Mouse (Mus musculus) ovary, adult 18-20 months (tissue): ENCODE measurements at regions not wholly inside any gene's neighbourhood (a gene's known extent, or its start where the extent isn't known, plus 50 kb on each side); places are given as distances from the start of the nearest gene placed in this dataset.
A peak's percentile ranks its signal among the peaks of the same experiment; 100 is the strongest.

ENCODE experiments used
- DNase-seq: peaks from one replicate; pipeline ENCODE4 v3.0.0; 2022; ENCODE audit warnings: low spot score, mixed read lengths

DNA sequence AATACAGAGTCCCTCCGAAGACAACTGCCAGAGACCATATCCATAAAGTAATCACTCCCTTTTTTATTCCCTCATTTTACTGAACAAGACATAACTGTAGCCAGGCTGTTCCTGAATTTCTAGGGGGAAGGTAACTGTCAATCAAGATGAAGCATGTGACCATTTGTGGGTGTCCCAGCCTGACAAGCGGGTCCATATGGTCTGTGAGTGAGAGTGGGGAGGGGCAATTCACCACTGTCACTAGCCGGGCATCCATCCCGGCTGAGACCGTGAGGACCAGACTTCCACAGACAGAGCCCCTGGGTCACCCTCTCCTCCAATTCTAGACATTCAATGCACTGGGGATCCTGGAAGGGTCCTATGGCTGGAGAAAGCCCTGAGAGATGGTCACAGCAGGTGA lies 54.6 kb downstream of the Gm11733 start:
- no peak for DNase-seq

DNA sequence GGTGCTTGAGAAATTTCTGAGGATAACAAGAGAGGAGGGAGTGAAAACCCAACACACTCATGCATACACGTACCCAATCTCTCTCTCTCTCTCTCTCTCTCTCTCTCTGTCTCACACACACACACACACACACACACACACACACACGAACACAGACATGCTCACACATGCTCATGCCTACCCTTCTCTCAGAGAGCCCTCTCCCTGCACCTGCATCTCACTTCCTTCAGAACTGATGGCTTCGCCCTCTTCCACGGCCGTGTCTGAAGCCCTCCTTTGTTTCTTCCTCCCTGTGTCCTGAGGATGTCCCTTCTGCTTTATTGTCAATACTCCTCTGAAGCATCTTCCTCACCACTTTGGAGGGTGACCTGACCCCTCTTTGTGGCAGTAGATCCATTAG lies 56.4 kb downstream of the Gm11733 start:
- no peak for DNase-seq

DNA sequence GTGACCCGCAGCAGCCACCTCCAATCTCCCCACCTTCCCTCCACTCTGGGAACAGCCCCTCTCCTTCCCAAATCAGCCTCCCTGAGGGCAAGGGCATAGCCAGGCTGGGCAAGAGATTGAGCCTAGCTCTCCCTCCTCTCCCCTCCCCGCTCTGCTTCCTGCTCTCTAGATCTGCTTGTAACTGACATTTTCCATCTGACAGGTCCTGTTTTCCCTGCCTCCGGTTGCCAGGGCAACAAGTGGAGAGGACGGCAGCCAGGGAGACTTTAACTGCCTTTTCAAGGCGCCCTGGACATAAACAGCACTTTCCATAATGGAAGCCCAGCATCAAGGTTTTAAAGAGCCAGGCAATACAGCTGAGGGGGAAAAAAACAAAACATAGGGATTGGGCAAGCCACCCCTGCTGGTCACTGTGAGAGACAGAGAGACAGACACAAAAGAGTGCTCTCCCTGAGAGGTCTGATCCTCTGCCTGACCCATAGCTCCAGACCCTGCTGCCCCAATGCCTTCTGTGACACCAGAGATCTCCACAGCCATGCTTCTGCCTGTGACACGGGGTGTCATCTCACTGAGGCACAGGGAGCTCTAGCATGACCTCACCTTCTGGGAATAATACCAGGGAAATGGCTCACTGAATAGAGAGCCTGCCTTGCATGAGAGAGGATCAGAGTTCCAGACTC lies 57.2 kb downstream of the Gm11733 start:
- no peak for DNase-seq

DNA sequence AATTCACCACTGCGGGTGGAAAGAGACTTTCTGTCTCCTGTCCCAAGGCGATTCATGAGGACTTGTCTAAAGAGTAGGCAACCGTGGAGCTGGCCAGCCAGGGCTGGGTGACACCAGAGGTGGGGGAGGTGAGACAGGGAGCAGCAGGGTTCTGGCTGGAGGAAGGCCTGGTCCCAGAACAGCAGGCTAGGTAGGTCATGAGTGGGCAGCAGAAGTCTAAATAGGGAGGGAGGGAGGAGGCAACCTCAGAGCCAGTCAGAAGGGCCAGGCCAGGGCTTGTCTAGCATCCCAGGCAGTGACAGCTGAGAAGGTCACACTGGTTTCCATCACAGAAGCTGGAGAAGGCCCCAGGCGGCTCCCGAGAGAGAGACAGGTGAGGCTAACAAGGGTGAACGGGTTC lies 59.0 kb downstream of the Gm11733 start:
- no peak for DNase-seq

DNA sequence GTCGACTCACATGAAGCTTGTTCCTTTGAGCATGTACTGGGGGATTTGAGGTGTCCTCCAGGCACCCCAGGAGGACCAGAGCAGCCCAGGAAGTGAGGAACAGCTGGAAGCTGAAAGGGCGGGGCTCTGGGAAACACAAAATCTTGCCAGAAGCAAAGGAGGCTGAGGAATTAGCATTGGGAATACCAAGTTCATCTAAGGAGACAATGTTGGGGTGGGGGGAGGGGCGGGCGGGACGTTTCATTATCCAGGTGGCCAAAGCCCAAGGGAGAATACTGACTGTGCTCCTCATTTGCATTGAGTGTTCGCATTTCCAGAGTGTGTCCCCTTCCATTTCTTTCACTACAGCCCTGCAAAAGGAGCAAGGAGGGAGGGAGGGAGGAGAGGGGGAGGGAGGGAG lies 60.3 kb downstream of the Gm11733 start:
- no peak for DNase-seq

DNA sequence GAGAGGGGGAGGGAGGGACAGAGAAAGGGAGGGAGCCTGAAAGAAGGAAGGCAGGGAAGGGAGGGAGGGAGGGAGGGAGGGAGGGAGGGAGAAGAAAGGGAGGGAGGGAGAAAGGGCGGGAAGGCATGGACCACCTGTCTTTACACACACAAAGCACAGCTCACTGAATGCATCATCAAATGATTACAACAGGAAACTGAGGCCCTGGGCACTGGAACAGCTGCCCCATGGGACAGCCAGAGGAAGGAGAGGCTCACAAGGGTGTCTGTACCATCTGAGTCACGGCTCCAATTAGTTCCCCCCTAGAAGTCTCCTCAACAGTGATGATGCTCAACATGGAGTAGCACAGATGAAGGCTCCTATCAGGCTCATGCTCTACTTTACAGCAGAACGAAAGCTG lies 60.8 kb downstream of the Gm11733 start:
- DNase-seq: no peak

DNA sequence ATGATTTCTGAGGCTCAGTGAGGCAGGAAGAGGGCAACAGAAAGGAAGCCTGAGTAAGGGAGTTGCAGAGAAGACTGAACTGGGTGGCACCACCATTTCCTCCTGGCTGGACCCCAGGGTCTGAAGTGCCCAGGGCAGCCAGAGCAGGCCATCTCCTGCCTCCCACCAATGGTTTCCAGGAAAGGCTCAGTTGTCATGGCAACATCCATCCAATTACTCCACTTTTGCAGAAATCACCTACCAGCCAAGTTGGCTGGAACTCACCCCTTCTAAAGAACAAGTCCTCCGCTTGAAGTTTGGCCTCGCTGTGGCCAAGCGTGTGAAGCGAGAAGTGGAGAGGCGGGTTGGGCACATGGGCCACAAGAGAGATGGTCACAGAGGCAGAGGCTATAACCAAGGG lies 67.8 kb downstream of the Gm11733 start:
- no peak for DNase-seq

DNA sequence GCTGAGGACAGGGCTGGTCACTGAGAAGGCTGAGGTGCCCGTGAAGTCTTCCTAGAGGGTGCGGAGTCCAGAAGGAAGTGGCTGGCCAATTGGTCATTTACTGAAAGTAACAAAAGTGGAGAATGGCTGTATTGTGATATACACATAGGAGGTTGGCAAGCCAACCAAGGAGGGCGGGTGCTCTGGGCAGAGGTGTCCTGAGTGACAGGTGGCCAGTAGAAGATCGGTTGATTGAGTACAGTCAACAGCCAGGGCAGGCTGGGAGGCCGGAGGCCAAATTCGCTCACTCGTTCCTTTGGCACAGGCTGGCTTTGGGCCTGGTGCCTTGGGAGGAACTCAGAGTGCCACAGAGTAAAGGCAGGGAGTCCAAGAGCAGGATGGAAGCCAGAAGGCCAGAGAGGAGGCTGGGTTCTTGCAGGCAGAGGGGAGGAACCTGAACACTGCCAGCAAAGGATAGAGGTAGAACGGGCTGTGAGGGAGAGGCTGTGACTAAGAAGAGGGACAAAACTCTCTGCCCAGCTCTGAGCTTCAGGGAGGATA lies 68.3 kb downstream of the Gm11733 start:
- no peak for DNase-seq

DNA sequence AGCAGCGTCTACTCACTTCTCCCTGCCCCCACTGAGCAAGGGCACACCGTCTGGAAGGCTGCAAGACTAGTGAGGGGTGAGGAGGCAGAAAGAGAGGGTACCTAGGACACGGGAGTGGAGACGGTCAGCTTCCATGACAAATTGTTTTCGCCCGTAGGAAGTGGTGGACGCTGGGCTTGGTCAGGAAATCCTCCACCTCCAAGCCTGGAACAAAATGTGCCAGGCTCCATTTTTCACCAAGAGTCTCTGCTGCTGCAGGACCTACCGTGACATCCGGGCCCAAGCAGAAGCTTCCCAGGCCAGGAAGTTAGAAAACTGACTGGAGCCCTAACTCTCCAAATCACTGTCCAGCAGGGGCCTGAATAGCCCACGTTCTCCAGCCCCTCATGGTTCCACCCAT lies 69.9 kb downstream of the Gm11733 start:
- no peak for DNase-seq

DNA sequence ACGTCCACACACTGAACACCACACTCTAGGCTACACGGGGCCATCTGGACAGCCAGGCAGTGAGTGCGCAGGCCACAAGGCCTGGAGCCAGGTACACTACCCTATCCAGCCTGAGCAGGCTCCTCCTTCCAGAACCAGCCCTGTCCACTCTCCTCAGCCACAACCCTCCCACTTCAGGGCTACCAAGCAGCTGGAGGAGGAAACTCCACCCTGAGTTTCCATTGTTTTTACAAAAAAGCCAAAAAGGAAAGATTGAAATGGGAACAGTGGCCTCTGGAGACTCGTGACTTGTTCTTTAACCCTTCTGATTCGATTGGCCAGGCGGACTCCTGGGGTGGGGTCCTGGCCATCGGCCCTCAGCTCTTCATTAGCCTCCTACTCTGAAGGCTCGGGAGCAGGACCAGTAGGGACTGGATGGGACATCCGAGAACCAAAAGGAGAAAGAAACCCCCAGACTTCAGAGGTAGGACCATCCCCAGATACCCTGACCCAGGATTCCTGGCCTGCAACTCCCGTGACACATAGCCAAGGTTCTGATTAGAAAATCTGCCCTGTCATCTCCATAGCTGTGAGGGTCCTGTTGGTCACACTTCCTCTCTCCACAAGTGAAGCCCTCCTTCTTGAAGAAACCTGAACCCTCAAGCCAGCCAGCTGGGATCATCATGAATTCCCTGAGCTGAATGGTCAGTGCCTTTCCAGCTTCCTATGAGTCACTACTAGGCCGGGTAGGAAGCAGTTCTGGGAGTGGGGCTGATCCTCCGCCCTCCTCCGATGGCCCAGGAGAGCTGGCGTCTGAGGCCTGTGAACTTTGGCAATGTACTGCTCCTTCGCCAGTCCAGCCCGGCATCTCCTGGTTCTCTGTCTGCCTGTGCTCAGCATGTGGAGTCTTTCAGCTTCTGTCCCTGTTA lies 73.6 kb downstream of the Gm11733 start:
- DNase-seq: peak; percentile 7

DNA sequence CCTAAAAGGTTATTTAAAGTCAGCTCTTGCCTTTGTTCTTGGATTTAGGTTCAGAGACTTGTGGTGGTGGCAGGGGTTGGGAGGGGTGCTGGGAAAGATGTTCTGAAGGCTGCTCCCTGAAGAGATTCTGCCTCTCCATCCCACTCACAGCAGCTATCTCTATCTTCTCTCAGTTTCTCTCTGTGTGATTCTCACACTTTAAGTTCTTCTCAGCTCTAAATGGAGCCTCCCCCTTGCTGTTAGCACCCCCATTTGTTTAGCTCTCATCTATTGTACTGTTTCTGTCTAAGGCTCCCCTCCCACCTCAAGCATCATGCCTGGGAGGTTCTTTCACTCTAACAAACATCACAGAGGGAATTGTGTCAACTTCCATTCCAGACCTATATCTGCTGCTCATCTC lies 75.7 kb downstream of the Gm11733 start:
- no peak for DNase-seq

DNA sequence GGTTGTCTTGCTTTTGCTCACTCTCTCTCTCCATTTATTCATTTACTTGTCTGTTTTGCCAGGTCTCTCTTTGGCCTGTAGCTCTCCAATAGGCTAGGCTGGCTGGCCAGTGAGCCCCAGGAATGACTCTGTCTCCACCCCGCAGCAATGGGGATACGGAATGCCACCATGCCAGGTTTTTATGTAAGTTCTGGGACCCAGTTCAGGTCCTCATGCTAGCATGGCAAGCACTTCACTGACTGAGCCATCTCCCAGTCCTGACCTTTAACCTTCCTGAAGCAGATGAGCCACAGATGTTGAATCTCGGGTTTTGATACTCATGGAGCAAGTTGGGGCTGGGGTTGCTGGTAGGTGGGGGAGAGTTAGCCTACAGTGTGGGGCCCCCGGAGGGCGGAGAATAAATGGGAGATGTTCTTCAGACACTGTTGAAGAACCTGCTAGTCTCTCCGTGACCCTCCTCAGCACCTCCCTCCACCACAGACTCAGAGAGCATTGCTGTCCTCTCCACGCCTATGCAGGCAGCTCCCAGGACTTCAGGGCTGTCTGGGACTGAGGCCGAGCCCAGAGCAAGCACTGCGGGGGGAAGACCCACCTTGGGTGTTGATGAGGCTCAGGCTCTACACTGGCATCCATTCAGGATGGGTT lies 83.9 kb downstream of the Gm11733 start:
- DNase-seq: no peak

DNA sequence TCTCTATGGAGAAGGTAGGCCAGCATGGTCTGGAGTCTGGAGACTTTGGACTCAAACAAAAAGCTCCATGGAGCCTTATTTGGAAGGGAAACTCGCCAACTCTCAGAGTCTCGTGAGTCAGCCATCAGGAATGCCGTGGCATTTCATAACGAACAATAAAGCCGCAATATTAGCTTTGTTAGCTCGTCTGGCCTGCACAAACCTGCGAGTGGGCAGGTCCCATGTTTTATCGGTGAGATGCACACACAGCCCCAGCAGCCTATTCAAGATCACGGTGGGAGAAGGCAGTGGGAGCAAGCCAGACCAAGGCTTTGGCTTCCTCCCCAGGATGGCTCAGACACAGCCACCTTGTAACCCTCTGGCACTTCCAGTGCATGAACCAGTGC lies 84.4 kb downstream of the Gm11733 start:
- peak; percentile 30 for DNase-seq

DNA sequence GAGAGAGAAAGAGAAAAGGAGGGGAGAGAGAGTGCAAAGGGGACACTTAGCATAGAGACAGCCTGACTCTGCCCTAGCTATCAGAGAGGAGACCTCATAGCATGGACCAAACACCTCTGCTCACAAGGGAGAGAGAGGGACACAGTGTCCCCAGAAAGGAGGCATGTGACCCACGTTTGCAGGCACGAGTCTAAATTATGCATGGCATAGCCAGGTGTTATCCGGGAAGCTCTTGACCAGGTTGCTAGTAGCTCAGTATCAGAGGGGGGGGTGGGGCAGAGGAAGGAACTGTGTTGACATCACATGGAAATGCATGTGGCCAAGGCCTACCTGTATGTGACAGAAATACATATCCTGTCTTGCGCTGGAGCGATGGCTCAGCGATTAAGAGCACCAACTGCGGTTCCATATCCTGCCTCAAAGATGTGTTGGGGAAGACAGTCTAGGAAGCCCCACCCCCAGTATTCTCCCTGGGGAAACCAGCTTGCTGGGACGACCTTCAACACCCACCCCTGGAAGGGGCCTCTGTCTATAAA lies 84.5 kb upstream of the Tnrc6c start:
- no peak for DNase-seq

DNA sequence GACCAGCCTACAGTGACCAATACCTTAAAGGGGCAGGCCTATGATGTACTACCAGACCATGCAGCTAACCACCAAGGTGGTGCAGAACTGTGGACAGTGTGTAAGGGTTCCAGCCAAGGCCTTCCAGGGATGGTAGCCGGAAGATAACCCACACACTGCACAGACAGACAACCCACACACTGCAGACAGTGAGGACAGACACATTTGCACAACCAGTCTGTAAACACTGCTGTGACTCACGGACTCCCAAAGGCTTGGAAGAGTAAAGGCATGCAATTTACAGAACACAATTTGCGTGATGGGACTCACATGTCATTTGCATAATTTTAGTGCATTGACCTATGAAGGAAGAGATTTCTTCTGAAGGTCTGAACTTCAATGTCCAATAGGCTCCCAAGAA lies 82.2 kb upstream of the Tnrc6c start:
- no peak for DNase-seq

DNA sequence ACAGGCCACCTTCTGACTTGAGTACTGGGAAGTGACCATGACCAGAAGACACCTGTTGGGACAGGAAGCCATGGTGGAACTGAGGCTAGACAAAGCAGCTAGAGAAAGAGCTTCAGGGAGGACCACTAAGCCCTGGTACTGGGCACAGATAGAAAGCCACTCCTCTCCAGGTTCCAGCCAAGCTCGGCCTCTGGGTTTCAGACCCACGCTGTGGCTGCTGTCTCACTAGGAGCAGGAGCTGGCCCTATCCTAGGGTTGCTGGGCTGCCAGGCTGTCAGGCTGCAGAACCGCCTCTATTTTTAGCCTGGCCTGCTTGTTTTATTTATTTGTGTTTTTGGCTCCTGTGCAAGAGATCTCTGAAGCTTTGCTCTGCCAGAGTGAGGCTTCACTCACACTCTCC lies 79.4 kb upstream of the Tnrc6c start:
- DNase-seq: no peak

DNA sequence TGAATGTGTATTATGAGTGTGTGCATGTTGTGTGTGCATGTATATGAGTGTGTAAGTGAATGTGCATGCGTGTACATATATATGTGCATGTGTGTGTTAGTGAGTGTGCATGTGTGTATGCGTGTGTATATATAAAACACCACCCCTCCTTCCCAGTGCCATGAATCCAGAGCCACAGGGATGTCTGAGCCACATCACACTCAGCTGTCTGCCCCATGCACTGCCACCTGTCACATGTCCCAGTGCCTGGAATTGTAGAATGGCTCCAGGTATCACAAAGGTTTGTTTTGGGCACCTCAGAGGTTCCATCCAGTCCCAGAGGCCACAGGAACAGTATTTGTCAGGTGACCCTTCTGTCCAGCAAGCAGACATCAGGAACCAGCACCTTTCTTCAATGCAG lies 75.0 kb upstream of the Tnrc6c start:
- no peak for DNase-seq

DNA sequence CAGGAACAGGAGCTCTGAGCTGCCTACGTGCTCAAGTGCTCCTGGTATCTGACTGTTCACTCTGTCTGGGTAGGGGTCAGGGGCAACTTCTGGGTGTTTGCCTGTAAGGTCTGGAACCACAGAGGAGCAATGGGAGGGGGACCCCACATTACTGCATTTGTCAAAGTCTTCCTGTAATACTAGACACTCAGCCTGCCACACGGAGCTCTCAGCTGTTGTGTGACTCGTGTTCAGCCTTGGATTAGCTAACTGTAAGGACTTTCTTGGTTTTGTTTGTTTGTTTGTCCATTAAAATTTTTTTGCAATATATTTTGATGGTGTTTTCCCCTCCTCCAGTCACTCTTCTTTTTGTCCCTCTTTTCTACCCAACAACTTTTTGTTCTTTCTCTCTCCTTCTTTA lies 74.4 kb upstream of the Tnrc6c start:
- no peak for DNase-seq

DNA sequence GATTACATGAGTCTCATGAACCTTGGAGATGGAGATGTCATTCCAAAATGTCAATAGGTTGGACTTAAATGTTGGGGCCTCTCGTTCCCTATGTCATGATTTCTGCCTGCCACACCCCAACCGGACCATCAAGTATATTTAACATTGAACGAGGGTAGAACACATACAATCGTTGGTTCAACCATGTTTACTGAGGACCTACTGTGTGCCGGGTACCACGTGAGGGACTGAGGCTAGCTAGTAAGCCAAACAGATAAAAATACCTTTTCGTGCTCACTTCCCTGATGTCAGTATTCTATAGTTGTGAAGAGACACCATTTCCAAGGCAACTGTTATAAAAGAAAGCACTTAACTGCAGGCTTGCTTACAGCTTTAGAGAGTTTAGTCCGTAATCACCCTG lies 70.6 kb upstream of the Tnrc6c start:
- DNase-seq: no peak

DNA sequence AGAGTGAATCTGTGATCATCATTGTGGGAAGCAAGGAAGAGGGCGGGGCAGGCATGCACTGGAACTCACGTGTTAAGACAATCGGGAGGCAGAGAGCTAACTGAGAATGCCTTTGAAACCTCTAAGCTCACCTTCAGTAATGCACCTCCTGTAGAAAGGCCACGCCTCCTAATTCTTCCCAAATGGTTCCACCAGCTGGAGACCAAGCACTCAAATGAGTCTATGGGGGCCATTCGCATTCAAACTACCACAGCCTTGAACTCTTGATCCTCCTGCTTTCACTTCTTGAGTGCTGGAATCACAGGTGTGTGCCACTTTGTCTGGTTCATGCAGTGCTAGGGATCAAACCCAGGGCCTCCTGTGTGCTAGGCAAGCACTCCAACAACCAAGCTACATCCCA lies 68.5 kb upstream of the Tnrc6c start:
- no peak for DNase-seq

DNA sequence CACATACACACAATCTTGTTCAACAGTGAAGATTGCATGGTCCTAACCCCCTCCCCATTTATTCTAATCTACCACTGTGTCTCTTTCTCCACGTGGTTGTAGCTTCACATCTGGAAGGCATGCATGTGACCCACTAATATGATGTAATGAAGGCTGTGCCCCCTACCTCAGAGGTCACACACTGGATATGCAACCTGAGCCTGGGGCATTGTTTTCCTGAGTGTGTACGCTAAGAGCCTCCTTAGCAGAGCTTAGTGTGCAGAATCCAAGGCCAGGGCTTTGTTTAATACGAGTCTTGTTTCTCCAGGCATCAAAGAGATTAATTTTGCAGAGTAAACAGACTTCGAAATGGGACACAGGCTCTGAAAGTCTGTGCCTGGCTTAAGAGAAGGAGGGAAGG lies 68.0 kb upstream of the Tnrc6c start:
- no peak for DNase-seq

DNA sequence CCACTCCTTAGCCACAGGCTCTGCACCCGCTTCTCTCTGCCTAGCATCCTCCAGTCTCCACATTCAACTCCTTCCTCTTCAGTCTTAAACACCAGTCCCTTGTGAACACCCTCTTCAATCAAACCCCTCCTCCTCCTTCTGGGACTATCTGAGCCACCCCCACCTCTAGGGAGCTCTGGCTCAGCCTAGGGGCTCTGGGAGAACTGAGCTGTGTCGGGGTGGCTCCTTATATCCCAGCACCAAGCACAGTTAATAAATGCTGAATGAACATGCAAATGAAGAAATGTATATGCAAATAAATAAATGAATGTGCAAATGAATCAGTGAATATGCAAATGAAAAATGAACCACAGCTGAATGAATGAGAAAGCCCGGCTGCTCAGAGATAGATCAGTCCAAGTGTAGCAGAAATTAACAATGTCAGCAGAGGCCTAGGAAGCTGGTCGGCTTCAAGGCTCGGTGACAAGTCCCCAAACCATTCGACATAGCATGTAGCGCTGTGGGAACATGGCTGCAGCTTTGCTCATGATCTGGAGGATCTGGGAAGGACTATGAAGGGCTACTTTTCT lies 67.1 kb upstream of the Tnrc6c start:
- DNase-seq: no peak
